Mouse (Mus musculus) bone marrow macrophage, adult 2 months (primary cell): Measurements from ENCODE around the gene Tnni3.
"Not testable (repeated sequence)": the region's sequence is repeated elsewhere in the genome, so short reads cannot be mapped to it uniquely, and the experiment has no call there.

Experiments
- CTCF ChIP-seq: IDR thresholded peaks from 2 replicates; pipeline ENCODE4 v1.5.1; 2012; ENCODE audit warnings: low read depth, mild to moderate bottlenecking, low read length, moderate library complexity
- POLR2A ChIP-seq: IDR thresholded peaks from 2 replicates; pipeline ENCODE4 v1.6.1; 2012; ENCODE audit warnings: mild to moderate bottlenecking, low read depth, low read length, borderline replicate concordance

- TF ChIP-seq CTCF: peak; percentile 63
- not testable (repeated sequence) for TF ChIP-seq POLR2A
Observed at GRCm38 (mm10) chr7:4524212-4524922, at the start of gene Tnni3.
